Mouse (Mus musculus) E14TG2a.4 (cell line): ENCODE measurements around the gene Trim29.

Experiments
- H3K27me3 ChIP-seq: 2 replicates; pipeline ENCODE4 v1.6.1; 2014; ENCODE audit warnings: low read length, control low read depth; ENCODE audit not compliant: insufficient read depth
- H3K36me3 ChIP-seq: 2 replicates; pipeline ENCODE4 v1.6.1; 2014; ENCODE audit warnings: low read length, control low read depth; ENCODE audit not compliant: insufficient read depth
- H3K4me1 ChIP-seq: replicated peaks from 2 replicates; pipeline ENCODE4 v1.6.1; 2014; ENCODE audit warnings: low read depth, low read length, control low read depth
- H3K4me3 ChIP-seq: replicated peaks from 2 replicates; pipeline ENCODE4 v1.5.1; 2014; ENCODE audit warnings: mild to moderate bottlenecking, low read length
- H3K9me3 ChIP-seq: 2 replicates; pipeline ENCODE4 v1.6.1; 2014; ENCODE audit warnings: low read length, control low read depth
- CTCF ChIP-seq: conservative IDR thresholded peaks from 2 replicates; pipeline ENCODE4 v1.5.1; 2014; ENCODE audit warnings: low read length
- NANOG ChIP-seq: IDR thresholded peaks from 2 replicates; pipeline ENCODE4 v1.6.1; 2014; ENCODE audit warnings: borderline replicate concordance, low read length, mixed read lengths
- POU5F1 ChIP-seq: IDR thresholded peaks from 2 replicates; pipeline ENCODE4 v1.6.1; 2014; ENCODE audit warnings: low read length, borderline replicate concordance

The Trim29 gene

DNA sequence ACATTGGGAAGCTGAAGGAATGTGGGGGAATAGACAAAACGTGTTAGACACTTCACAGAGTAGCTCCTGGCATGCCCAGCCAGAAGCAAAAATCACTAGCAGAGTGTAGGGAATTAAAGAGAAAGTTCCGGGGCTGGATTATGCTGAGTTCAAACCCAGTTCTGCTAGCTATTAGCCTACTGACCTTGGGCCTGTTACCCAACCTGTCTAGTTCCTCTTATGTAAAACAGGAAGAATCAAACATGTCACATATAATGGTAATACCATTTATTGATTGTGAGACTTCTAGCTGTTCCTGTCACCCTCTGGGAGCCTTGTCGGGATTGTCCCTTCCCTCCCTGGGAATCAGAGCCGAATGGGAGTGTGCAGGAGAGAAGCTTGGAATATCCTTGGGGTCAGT is 7.7 kb upstream of the Trim29 start:
- H3K36me3 ChIP-seq, result no peaks in the 10 kb centered on the region
- H3K9me3 ChIP-seq, result no peaks in the 10 kb centered on the region
- peaks cover 6% of the 10 kb centered on the region; the same call in 1 of the 2 replicates for H3K4me1 ChIP-seq
- no peak overlapping the region for H3K4me3 ChIP-seq
- TF ChIP-seq NANOG (no peak), CTCF (no peak), POU5F1 (no peak)
- H3K27me3 ChIP-seq, result peaks cover 31% of the 10 kb centered on the region

DNA sequence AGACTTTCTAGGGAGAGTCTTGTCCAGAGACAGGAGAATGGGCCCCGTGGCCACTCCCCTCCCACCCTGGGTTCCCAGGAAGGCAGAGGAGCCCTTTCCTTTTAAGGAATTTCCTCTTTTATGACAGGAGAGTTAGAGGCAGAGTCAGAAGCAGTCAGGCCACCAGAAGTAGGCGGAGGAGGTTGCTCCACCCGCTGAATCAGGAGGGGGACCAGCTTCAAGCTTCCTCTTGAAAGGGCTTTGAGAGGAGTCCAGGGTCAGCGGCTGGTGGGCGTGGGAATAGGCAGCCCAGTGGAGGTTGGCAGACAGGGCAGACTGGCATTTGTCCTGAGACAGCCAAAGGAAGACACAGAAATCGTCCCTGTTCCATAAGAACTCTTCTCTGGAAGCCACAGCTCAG is 4.8 kb upstream of the Trim29 start:
- H3K4me1 ChIP-seq, result peaks cover 14% of the 10 kb centered on the region
- TF ChIP-seq CTCF (no peak), NANOG (no peak), POU5F1 (no peak)

DNA sequence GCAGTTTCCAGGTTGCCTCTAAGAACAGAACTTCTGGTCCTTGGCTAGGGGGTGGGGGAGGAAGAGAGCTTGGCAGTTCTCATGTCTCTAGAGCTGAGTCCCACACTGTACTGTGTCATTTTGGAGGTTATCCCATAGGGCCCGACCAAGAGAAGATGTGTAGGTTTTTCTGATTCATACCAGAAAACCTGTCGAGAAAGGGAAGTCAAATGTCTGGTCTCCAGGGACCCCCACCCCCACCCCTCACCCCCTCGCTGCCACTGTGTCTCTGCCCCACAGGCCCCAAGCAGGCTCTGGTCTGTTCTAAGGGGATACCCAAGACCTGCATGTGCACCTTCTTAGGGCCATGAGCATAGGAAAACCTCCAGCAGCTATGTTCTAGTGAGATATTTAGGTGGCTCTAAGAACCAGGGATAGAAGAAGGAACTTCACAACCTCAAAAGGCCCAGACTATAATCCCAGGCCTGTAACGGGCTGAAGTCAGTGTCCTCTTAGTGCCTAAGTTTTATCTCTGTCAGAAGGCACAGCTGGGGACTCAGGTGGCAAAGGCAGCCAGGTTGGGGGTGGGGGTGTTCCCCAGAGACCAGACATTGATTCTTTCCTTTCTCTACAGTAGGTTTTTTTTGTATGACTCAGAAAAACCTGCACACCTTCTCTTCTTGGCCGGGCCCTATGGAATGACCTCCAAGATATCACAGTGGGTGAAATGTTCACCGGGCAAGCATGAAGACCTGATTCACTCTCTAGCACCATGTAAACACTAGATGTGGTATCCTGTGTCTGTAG is 1.4 kb upstream of the Trim29 start:
- Histone ChIP-seq H3K27me3 (peaks cover 65% of the 10 kb centered on the region), H3K4me3 (no peak overlapping the region), H3K4me1 (peaks cover 42% of the 10 kb centered on the region), H3K9me3 (peaks cover 6% of the 10 kb centered on the region), H3K36me3 (no peaks in the 10 kb centered on the region)
- no peak for TF ChIP-seq CTCF
- no peak for TF ChIP-seq POU5F1
- TF ChIP-seq NANOG, result no peak

More for the DNA sequence above, 4.8 kb upstream of the Trim29 start:
- Histone ChIP-seq H3K36me3 (no peaks in the 10 kb centered on the region), H3K9me3 (peaks cover 6% of the 10 kb centered on the region), H3K4me3 (no peak overlapping the region), H3K27me3 (peaks cover 50% of the 10 kb centered on the region)

DNA sequence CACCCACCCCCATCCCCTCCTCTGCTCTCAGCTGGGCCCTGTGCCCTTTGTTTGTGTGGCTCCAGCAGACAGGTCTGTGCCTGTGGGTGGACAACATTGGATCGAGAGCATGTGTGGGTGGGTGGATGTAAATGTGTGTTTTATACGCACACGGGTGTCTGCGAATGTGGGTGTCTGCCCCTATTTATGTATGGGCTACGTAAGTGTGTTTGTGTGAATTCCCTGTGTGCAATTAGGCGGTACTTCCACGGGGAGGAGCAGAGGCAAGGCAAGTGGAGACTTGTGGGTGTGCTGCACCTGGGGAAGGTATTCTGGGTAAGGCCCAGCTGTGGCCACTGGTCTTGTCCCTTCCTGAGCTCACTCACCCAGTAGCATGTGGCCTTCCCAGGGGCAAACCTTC is 1.5 kb downstream of the Trim29 start:
- peaks cover 57% of the 10 kb centered on the region for H3K4me1 ChIP-seq
- peaks cover 68% of the 10 kb centered on the region for H3K27me3 ChIP-seq
- no peak for TF ChIP-seq NANOG
- TF ChIP-seq CTCF, result no peak
- TF ChIP-seq POU5F1, result no peak
- H3K4me3 ChIP-seq, result no peak overlapping the region
- peaks cover 6% of the 10 kb centered on the region for H3K9me3 ChIP-seq
- no peaks in the 10 kb centered on the region for H3K36me3 ChIP-seq

DNA sequence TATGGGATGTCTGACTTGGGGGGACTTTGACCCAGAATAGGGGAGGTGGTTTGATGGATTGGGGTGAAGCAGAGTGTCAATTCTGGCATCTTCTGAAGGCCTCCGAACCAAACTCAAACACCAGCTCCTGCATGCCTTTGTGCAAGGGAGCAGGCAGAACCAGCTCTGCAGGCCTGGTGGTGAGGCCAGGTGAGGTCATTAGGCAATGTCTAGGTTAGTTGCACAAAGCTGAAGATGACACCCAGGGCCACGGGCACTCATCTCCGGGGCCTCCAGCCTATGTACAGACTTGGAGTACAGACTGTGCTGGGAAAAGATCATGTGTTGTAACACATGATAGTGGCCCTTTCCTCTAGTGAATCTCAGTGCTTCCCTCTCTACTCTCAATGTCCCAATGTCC is 3.2 kb downstream of the Trim29 start:
- peaks cover 2% of the 10 kb centered on the region for H3K9me3 ChIP-seq
- TF ChIP-seq POU5F1, result no peak
- TF ChIP-seq CTCF, result no peak
- TF ChIP-seq NANOG, result no peak
- no peaks in the 10 kb centered on the region for H3K36me3 ChIP-seq
- H3K4me1 ChIP-seq, result peaks cover 57% of the 10 kb centered on the region
- peaks cover 79% of the 10 kb centered on the region for H3K27me3 ChIP-seq
- no peak overlapping the region for H3K4me3 ChIP-seq

DNA sequence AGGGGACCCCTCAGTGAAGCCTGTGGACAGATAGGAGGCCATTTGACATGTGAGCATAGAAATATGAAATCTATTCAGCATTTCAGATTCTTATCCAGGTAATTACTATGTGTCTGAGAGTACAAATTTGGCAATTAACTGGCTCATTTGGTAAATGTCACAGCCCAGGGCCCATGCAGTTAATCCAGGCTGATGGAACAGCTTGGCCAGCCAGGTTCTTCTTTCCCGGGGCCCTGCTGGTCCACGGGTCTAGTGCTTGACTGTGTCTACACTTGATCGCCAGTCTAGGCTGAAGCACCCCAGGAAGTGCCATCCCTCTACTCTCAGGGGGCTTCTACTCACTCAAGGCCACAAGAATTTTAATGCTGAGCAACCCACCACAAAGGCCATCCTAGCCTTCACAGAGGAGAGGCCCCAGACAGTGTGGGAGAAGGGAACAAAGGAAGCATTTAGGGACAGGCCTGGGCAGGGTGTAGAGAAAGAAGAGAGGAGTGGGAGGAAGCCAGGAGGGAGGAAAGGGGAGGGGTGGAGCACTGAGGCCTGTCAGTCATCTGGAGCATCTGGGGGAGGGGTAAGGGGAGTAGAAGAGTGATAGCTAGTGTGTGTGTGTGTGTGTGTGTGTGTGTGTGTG is 4.8 kb downstream of the Trim29 start:
- H3K4me3 ChIP-seq, result no peak overlapping the region
- H3K4me1 ChIP-seq, result peaks cover 54% of the 10 kb centered on the region
- TF ChIP-seq POU5F1 (no peak), CTCF (no peak), NANOG (no peak)
- peaks cover 80% of the 10 kb centered on the region for H3K27me3 ChIP-seq
- H3K9me3 ChIP-seq, result no peaks in the 10 kb centered on the region
- H3K36me3 ChIP-seq, result no peaks in the 10 kb centered on the region

DNA sequence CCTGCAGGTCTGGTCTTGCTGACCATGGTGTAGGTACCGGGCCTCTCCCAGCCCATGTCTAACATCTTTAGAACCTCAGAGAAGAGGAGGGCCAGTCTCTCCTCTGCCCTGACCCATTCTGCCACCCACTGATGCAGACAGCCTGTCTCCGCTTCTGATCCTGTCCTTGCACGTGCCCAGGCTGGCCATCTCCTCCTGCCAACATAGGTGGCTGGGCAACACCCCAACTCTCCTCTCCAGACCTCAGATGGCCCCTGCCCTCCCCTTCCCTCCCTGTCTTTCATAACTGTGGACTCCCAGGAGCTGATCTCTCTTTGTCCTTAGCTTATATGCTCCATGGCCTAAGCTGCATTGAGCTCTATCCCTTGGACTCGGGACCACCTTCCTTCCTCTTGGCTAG is 5.8 kb downstream of the Trim29 start:
- H3K9me3 ChIP-seq, result no peaks in the 10 kb centered on the region
- H3K36me3 ChIP-seq, result no peaks in the 10 kb centered on the region
- no peak overlapping the region for H3K4me3 ChIP-seq
- peaks cover 71% of the 10 kb centered on the region for H3K27me3 ChIP-seq
- TF ChIP-seq POU5F1 (no peak), CTCF (no peak), NANOG (no peak)
- H3K4me1 ChIP-seq, result peaks cover 43% of the 10 kb centered on the region

DNA sequence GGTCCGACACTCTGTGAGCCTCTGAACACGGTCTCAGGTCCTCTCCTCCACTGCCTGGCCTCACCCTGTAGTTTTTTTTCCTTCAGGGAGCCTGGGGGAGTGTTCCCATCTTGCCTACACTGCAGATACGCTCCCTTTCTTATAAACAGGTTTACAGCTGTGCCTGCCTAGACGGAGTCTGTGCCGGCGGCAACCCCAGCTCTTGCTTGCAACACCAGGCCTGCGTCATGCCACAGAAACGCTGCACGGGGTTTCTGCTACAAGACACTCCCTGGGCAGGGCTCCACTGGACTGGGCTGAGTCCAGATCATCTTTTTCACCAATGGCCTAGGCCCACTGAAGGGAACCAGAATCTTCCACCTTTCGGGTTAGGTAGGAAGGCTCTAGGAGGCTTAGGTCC is 8.0 kb downstream of the Trim29 start:
- TF ChIP-seq POU5F1, result no peak
- no peak for TF ChIP-seq CTCF
- TF ChIP-seq NANOG, result no peak
- H3K36me3 ChIP-seq, result no peaks in the 10 kb centered on the region
- H3K27me3 ChIP-seq, result peaks cover 59% of the 10 kb centered on the region
- peaks cover 23% of the 10 kb centered on the region for H3K4me1 ChIP-seq
- H3K9me3 ChIP-seq, result no peaks in the 10 kb centered on the region
- no peak overlapping the region for H3K4me3 ChIP-seq

DNA sequence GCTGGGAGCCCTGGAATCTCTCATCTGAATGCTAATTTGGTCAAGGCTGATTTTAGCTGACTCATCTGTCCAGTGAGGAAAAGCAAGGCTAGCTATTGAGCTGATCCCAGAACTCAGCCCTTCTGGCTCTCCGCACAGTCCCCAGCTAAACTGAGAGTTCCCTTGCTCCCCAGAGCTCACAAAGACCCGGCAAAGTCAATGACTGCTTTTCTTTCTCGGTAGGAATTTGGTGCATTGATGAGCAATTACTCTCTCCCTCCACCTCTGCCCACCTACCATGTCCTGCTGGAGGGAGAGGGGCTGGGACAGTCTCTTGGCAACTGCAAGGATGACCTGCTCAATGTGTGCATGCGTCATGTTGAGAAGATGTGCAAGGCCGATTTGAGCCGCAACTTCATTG is 11.3 kb downstream of the Trim29 start:
- Histone ChIP-seq H3K27me3 (peaks cover 68% of the 10 kb centered on the region), H3K9me3 (no peaks in the 10 kb centered on the region), H3K36me3 (no peaks in the 10 kb centered on the region), H3K4me1 (no peaks in the 10 kb centered on the region), H3K4me3 (no peak overlapping the region)
- TF ChIP-seq POU5F1 (no peak), CTCF (no peak), NANOG (no peak)
